Mouse (Mus musculus): Measurements from ENCODE around the gene Ankar.

Gene Ankar

GRCm38 (mm10) chr1:72700479-72700878 is at the start of gene Ankar:
Gene Ankar (minus strand): TSS chr1:72700579.
- no peak for TF ChIP-seq GATA4 (IDR thresholded peaks at IDR 0.05; ENCODE audit: insufficient replicate concordance, low read length)

GRCm38 (mm10) chr1:72746382-72746781 is 46.0 kb upstream of the Ankar start:
- TF ChIP-seq GATA4 (IDR thresholded peaks at IDR 0.05; ENCODE audit: insufficient replicate concordance, low read length) = no peak

- TF ChIP-seq GATA4 (IDR thresholded peaks at IDR 0.05; ENCODE audit: insufficient replicate concordance, low read length) = no peak
Observed at GRCm38 (mm10) chr1:72744816-72745506, 44.6 kb upstream of the Ankar start.

GRCm38 (mm10) chr1:72741406-72741805 is 41.0 kb upstream of the Ankar start:
- TF ChIP-seq GATA4 (IDR thresholded peaks at IDR 0.05; ENCODE audit: insufficient replicate concordance, low read length) = no peak

- no peak for TF ChIP-seq GATA4 (IDR thresholded peaks at IDR 0.05; ENCODE audit: insufficient replicate concordance, low read length)
Observed at GRCm38 (mm10) chr1:72739681-72740063, 39.3 kb upstream of the Ankar start.

- TF ChIP-seq GATA4 (IDR thresholded peaks at IDR 0.05; ENCODE audit: insufficient replicate concordance, low read length) = no peak
Observed at GRCm38 (mm10) chr1:72738946-72739680, 38.7 kb upstream of the Ankar start.

GRCm38 (mm10) chr1:72736397-72737125 is 36.2 kb upstream of the Ankar start:
- TF ChIP-seq GATA4 (IDR thresholded peaks at IDR 0.05; ENCODE audit: insufficient replicate concordance, low read length) = no peak

- TF ChIP-seq GATA4 (IDR thresholded peaks at IDR 0.05; ENCODE audit: insufficient replicate concordance, low read length) = no peak
Observed at GRCm38 (mm10) chr1:72733191-72733691, 32.9 kb upstream of the Ankar start.

GRCm38 (mm10) chr1:72730126-72730525 is 29.7 kb upstream of the Ankar start:
- TF ChIP-seq GATA4 (IDR thresholded peaks at IDR 0.05; ENCODE audit: insufficient replicate concordance, low read length) = no peak

GRCm38 (mm10) chr1:72728781-72729180 is 28.4 kb upstream of the Ankar start:
- TF ChIP-seq GATA4 (IDR thresholded peaks at IDR 0.05; ENCODE audit: insufficient replicate concordance, low read length) = no peak

GRCm38 (mm10) chr1:72725941-72726340 is 25.6 kb upstream of the Ankar start:
- no peak for TF ChIP-seq GATA4 (IDR thresholded peaks at IDR 0.05; ENCODE audit: insufficient replicate concordance, low read length)

GRCm38 (mm10) chr1:72724354-72724753 is 24.0 kb upstream of the Ankar start:
- no peak for TF ChIP-seq GATA4 (IDR thresholded peaks at IDR 0.05; ENCODE audit: insufficient replicate concordance, low read length)

GRCm38 (mm10) chr1:72722646-72723045 is 22.3 kb upstream of the Ankar start:
- no peak for TF ChIP-seq GATA4 (IDR thresholded peaks at IDR 0.05; ENCODE audit: insufficient replicate concordance, low read length)

- no peak for TF ChIP-seq GATA4 (IDR thresholded peaks at IDR 0.05; ENCODE audit: insufficient replicate concordance, low read length)
Observed at GRCm38 (mm10) chr1:72720115-72720725, 19.8 kb upstream of the Ankar start.

GRCm38 (mm10) chr1:72718846-72719245 is 18.5 kb upstream of the Ankar start:
- TF ChIP-seq GATA4 (IDR thresholded peaks at IDR 0.05; ENCODE audit: insufficient replicate concordance, low read length) = no peak
